Mouse (Mus musculus) kidney, postnatal 0 days (tissue): ENCODE measurements around the gene Foxo3. TPM values are rescaled to one million over a fixed set of nuclear protein-coding genes. Genes with fewer than 3 reads are reported as not detected.

ENCODE experiments used
- ATAC-seq: fragments of 200-750 bp; cut with Nextera tagmentation; replicated peaks from 2 replicates; pipeline ENCODE4 v1.8.0; 2017; ENCODE audit warnings: low read depth, moderate number of reproducible peaks, moderate TSS enrichment, moderate library complexity; ENCODE audit not compliant: low FRiP score
- DNase-seq: peaks from one replicate; pipeline ENCODE4 v3.0.0-alpha.2; 2016; ENCODE audit warnings: low spot score
- H3K27ac ChIP-seq: fragments of 300-500 bp; sonication (generic); 2 replicates; pipeline ENCODE4 v1.5.1; 2014; ENCODE audit warnings: mild to moderate bottlenecking
- H3K27me3 ChIP-seq: fragments of 300-500 bp; sonication (generic); 2 replicates; pipeline ENCODE4 v1.6.1; 2014; ENCODE audit warnings: low read length, mixed read lengths; ENCODE audit not compliant: insufficient read depth
- H3K36me3 ChIP-seq: fragments of 300-500 bp; sonication (generic); 2 replicates; pipeline ENCODE4 v1.6.1; 2014; ENCODE audit warnings: low read length, mixed read lengths; ENCODE audit not compliant: insufficient read depth
- H3K4me1 ChIP-seq: fragments of 300-500 bp; sonication (generic); replicated peaks from 2 replicates; pipeline ENCODE4 v1.6.1; 2014; ENCODE audit warnings: antibody characterized with exemption, low read length, mixed read lengths; ENCODE audit not compliant: insufficient read depth
- H3K4me2 ChIP-seq: fragments of 300-500 bp; sonication (generic); 2 replicates; pipeline ENCODE4 v1.6.1; 2014; ENCODE audit warnings: mild to moderate bottlenecking, low read length, moderate library complexity, mixed read lengths
- H3K4me3 ChIP-seq: fragments of 300-500 bp; sonication (generic); replicated peaks from 2 replicates; pipeline ENCODE4 v1.5.1; 2014; ENCODE audit warnings: low read depth, low read length
- H3K9ac ChIP-seq: fragments of 300-500 bp; sonication (generic); 2 replicates; pipeline ENCODE4 v1.6.1; 2014; ENCODE audit warnings: low read depth, low read length
- H3K9me3 ChIP-seq: fragments of 300-500 bp; sonication (generic); replicated peaks from 2 replicates; pipeline ENCODE4 v1.6.1; 2016; ENCODE audit warnings: low read length, inconsistent platforms, mixed read lengths
- CTCF ChIP-seq: IDR thresholded peaks from 2 replicates; pipeline ENCODE4 v1.5.1; 2016; ENCODE audit warnings: antibody characterized with exemption, low read depth, mild to moderate bottlenecking, moderate library complexity
- WGBS: fragments of 180-500 bp; shearing (Covaris S2); extraction: QIAGEN DNeasy Blood & Tissue Kit; methylation state at CpG from one replicate; pipeline ENCODE4 v1.1.7; 2014; 5-methylcytosine and 5-hydroxymethylcytosine counted together
- polyA plus RNA-seq: library from polyadenylated mRNA; unstranded; fragments of >200 nt; fragmentation: Nextera tagmentation; extraction: Ambion mirVana; gene quantifications from 2 replicates; pipeline ENCODE4 v1.2.1, GENCODE M21; 2015

Foxo3 gene
- polyA plus RNA-seq, 1 experiment from 2014 or later: 9.7 TPM

GRCm38 (mm10) chr10:42230471-42231099 is 46.0 kb downstream of the Foxo3 start:
- ATAC-seq (no peak), DNase-seq (no peak)
- Histone ChIP-seq H3K9ac (no peak overlapping the region), H3K4me3 (no peak overlapping the region), H3K4me2 (no peak overlapping the region), H3K9me3 (no peaks in the 10 kb centered on the region), H3K27me3 (no peaks in the 10 kb centered on the region), H3K36me3 (0 out of 2 replicates have a peak, but pooled peaks cover 4% of the 10 kb centered on the region), H3K27ac (no peak overlapping the region), H3K4me1 (peaks cover 25% of the 10 kb centered on the region)
- no peak for TF ChIP-seq CTCF
- 80% methylated on average over 5 of the region's 5 CpGs for WGBS

- ATAC-seq: no peak
- no peak overlapping the region for H3K4me2 ChIP-seq
- TF ChIP-seq CTCF: no peak
- H3K9ac ChIP-seq: no peak overlapping the region
- H3K4me3 ChIP-seq: no peak overlapping the region
- H3K9me3 ChIP-seq: no peaks in the 10 kb centered on the region
- WGBS: 49% methylated on average over 4 of the region's 4 CpGs
- DNase-seq: no peak
- peaks cover 17% of the 10 kb centered on the region for H3K4me1 ChIP-seq
- no peak overlapping the region for H3K27ac ChIP-seq
- H3K36me3 ChIP-seq: no peaks in the 10 kb centered on the region
- no peaks in the 10 kb centered on the region for H3K27me3 ChIP-seq
Observed at GRCm38 (mm10) chr10:42227751-42228241, 48.8 kb downstream of the Foxo3 start.

- Histone ChIP-seq H3K9me3 (no peaks in the 10 kb centered on the region), H3K4me3 (no peak overlapping the region), H3K4me1 (peaks cover 9% of the 10 kb centered on the region; the same call in 1 of the 2 replicates), H3K36me3 (no peaks in the 10 kb centered on the region), H3K9ac (no peak overlapping the region), H3K4me2 (no peak overlapping the region), H3K27ac (peak overlapping the region; percentile 66), H3K27me3 (no peaks in the 10 kb centered on the region)
- no peak for DNase-seq
- whole genome bisulfite sequencing: 91% methylated on average over 15 of the region's 15 CpGs
- no peak for TF ChIP-seq CTCF
- ATAC-seq: no peak
Observed at GRCm38 (mm10) chr10:42226176-42226575, 50.4 kb downstream of the Foxo3 start.

- Histone ChIP-seq H3K4me1 (peaks cover 11% of the 10 kb centered on the region; the same call in 1 of the 2 replicates), H3K4me2 (no peak overlapping the region), H3K27me3 (no peaks in the 10 kb centered on the region), H3K9me3 (no peaks in the 10 kb centered on the region), H3K9ac (no peak overlapping the region), H3K4me3 (no peak overlapping the region), H3K27ac (peak overlapping the region; percentile 66), H3K36me3 (no peaks in the 10 kb centered on the region)
- 56% methylated on average over 18 of the region's 18 CpGs for WGBS
- DNase-seq: peak; percentile 41
- ATAC-seq: peak; percentile 91
- no peak for TF ChIP-seq CTCF
Observed at GRCm38 (mm10) chr10:42225184-42225935, 51.2 kb downstream of the Foxo3 start.

- WGBS: 68% methylated on average over 11 of the region's 11 CpGs
- H3K4me1 ChIP-seq: peaks cover 11% of the 10 kb centered on the region; the same call in 1 of the 2 replicates
- H3K36me3 ChIP-seq: no peaks in the 10 kb centered on the region
- no peak for ATAC-seq
- no peaks in the 10 kb centered on the region for H3K27me3 ChIP-seq
- H3K4me3 ChIP-seq: no peak overlapping the region
- H3K9ac ChIP-seq: no peak overlapping the region
- no peak overlapping the region for H3K27ac ChIP-seq
- no peaks in the 10 kb centered on the region for H3K9me3 ChIP-seq
- no peak for TF ChIP-seq CTCF
- DNase-seq: no peak
- no peak overlapping the region for H3K4me2 ChIP-seq
Observed at GRCm38 (mm10) chr10:42221996-42222395, 54.6 kb downstream of the Foxo3 start.

- Histone ChIP-seq H3K27ac (no peak overlapping the region), H3K27me3 (no peaks in the 10 kb centered on the region), H3K4me2 (no peak overlapping the region), H3K36me3 (no peaks in the 10 kb centered on the region), H3K9me3 (no peaks in the 10 kb centered on the region), H3K9ac (no peak overlapping the region), H3K4me1 (peaks cover 11% of the 10 kb centered on the region; the same call in 1 of the 2 replicates), H3K4me3 (no peak overlapping the region)
- DNase-seq (no peak), ATAC-seq (no peak)
- 77% methylated on average over 19 of the region's 19 CpGs for WGBS
- TF ChIP-seq CTCF: no peak
Observed at GRCm38 (mm10) chr10:42221136-42221891, 55.2 kb downstream of the Foxo3 start.
